Mouse (Mus musculus) heart, postnatal 0 days (tissue): ENCODE results near the gene Urb1. TPM values are rescaled to one million over a fixed set of nuclear protein-coding genes. Genes with fewer than 3 reads are reported as not detected.

Source experiments
- ATAC-seq: fragments of 200-750 bp; cut with Nextera tagmentation; 2 replicates; pipeline ENCODE4 v1.8.0; 2017; ENCODE audit warnings: low read depth, moderate number of reproducible peaks, moderate library complexity; ENCODE audit not compliant: insufficient read depth
- DNase-seq: peaks from one replicate; pipeline ENCODE4 v3.0.0-alpha.2; 2016; ENCODE audit warnings: low spot score
- H3K27ac ChIP-seq: fragments of 300-500 bp; sonication (generic); 2 replicates; pipeline ENCODE4 v1.5.1; 2014; ENCODE audit warnings: low read depth, mild to moderate bottlenecking
- H3K27me3 ChIP-seq: fragments of 300-500 bp; sonication (generic); 2 replicates; pipeline ENCODE4 v1.6.1; 2014; ENCODE audit warnings: low read length, mixed read lengths; ENCODE audit not compliant: control insufficient read depth, insufficient read depth
- H3K36me3 ChIP-seq: fragments of 300-500 bp; sonication (generic); replicated peaks from 2 replicates; pipeline ENCODE4 v1.6.1; 2014; ENCODE audit warnings: low read length, mixed read lengths; ENCODE audit not compliant: control insufficient read depth, insufficient read depth
- H3K4me1 ChIP-seq: fragments of 300-500 bp; sonication (generic); 2 replicates; pipeline ENCODE4 v1.6.1; 2014; ENCODE audit warnings: antibody characterized with exemption; ENCODE audit not compliant: control insufficient read depth, insufficient read depth
- H3K4me2 ChIP-seq: fragments of 300-500 bp; sonication (generic); 2 replicates; pipeline ENCODE4 v1.6.1; 2014; ENCODE audit warnings: low read depth, mild to moderate bottlenecking, low read length, moderate library complexity
- H3K4me3 ChIP-seq: fragments of 300-500 bp; sonication (generic); 2 replicates; pipeline ENCODE4 v1.5.1; 2014; ENCODE audit warnings: low read depth, low read length
- H3K9ac ChIP-seq: fragments of 300-500 bp; sonication (generic); replicated peaks from 2 replicates; pipeline ENCODE4 v1.6.1; 2014; ENCODE audit warnings: low read depth, low read length, mixed read lengths
- H3K9me3 ChIP-seq: fragments of 300-500 bp; sonication (generic); replicated peaks from 2 replicates; pipeline ENCODE4 v1.6.1; 2016; ENCODE audit warnings: low read length; ENCODE audit not compliant: control insufficient read depth
- CTCF ChIP-seq: IDR thresholded peaks from 2 replicates; pipeline ENCODE4 v1.5.1; 2016; ENCODE audit warnings: antibody characterized with exemption, control low read depth, low read depth
- EP300 ChIP-seq: IDR thresholded peaks from 2 replicates; pipeline ENCODE4 v1.6.1; 2016; ENCODE audit warnings: antibody characterized with exemption, low read depth
- WGBS: fragments of 180-500 bp; shearing (Covaris S2); extraction: QIAGEN DNeasy Blood & Tissue Kit; methylation state at CpG from one replicate; pipeline ENCODE4 v1.1.7; 2014; 5-methylcytosine and 5-hydroxymethylcytosine counted together
- polyA plus RNA-seq: library from polyadenylated mRNA; unstranded; fragments of >200 nt; fragmentation: Nextera tagmentation; extraction: Ambion mirVana; gene quantifications from 2 replicates; pipeline ENCODE4 v1.2.1, GENCODE M21; 2015
- total RNA-seq: library from RNA; depleted of rRNA; stranded (reverse); fragments of >200 nt; gene quantifications from 2 replicates; pipeline ENCODE4 v1.2.3, GENCODE M21; 2014; ENCODE audit warnings: low replicate concordance; rRNA removed

The Urb1 gene
- total and polyA plus RNA-seq, 2 experiments from 2014 or later: 3.0 to 8.7 TPM

GRCm38 (mm10) chr16:90704161-90704825 lies 105.9 kb downstream of the Urb1 start:
- Histone ChIP-seq H3K4me3 (no peak overlapping the region), H3K9me3 (no peaks in the 10 kb centered on the region), H3K27me3 (no peaks in the 10 kb centered on the region), H3K36me3 (no peaks in the 10 kb centered on the region), H3K9ac (no peak overlapping the region), H3K4me2 (no peak overlapping the region), H3K27ac (no peak overlapping the region), H3K4me1 (0 out of 2 replicates have a peak, but pooled peaks cover 14% of the 10 kb centered on the region)
- ATAC-seq (no peak), DNase-seq (no peak)
- TF ChIP-seq CTCF: no peak
- no peak for TF ChIP-seq EP300
- 69% methylated on average over 13 of the region's 13 CpGs for WGBS

- Histone ChIP-seq H3K9ac (no peak overlapping the region), H3K36me3 (no peaks in the 10 kb centered on the region), H3K4me3 (no peak overlapping the region), H3K4me2 (no peak overlapping the region), H3K9me3 (no peaks in the 10 kb centered on the region), H3K27ac (no peak overlapping the region), H3K4me1 (0 out of 2 replicates have a peak, but pooled peaks cover 14% of the 10 kb centered on the region), H3K27me3 (no peaks in the 10 kb centered on the region)
- ATAC-seq (no peak), DNase-seq (no peak)
- TF ChIP-seq EP300 (no peak), CTCF (no peak)
- WGBS: 3% methylated on average over 1 of the region's 1 CpGs
Measured at GRCm38 (mm10) chr16:90703646-90704045, 106.6 kb downstream of the Urb1 start.

DNA sequence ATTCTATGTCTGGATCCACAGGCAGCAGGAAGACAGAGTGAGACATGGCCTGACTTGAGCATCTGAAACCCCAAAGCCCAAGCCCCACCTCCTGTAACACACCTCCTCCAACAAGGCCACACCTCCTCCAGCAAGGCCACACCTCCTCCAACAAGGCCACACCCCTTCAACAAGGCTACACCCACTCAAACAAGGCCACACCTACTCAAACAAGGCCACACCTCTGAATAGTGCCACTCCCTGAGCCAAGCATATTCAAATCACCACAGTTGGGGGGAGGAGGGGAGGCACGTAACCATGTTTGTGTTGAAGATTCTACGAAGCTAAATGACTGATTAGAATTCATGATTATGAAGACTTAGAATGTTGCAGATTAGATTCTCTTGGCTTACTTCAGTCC lies 108.7 kb downstream of the Urb1 start:
- no peak for ATAC-seq
- no peak for DNase-seq
- H3K4me1 ChIP-seq: 0 out of 2 replicates have a peak, but pooled peaks cover 13% of the 10 kb centered on the region
- no peak overlapping the region for H3K4me3 ChIP-seq
- H3K4me2 ChIP-seq: no peak overlapping the region
- no peaks in the 10 kb centered on the region for H3K36me3 ChIP-seq
- H3K9ac ChIP-seq: no peak overlapping the region
- H3K27ac ChIP-seq: no peak overlapping the region
- WGBS: 90% methylated on average over 2 of the region's 2 CpGs
- H3K27me3 ChIP-seq: no peaks in the 10 kb centered on the region
- TF ChIP-seq CTCF (no peak), EP300 (no peak)
- no peaks in the 10 kb centered on the region for H3K9me3 ChIP-seq

Other genes with a start within 250 kb of the Urb1 start
- gene Mis18a, start 83.0 kb downstream of the Urb1 start, total RNA-seq: 10.6 and 21.2 TPM in 2 replicates
- gene Mis18a, start 83.0 kb downstream of the Urb1 start, polyA plus RNA-seq: 13.2 and 14.5 TPM in 2 replicates
- gene Mrap, start 72.2 kb downstream of the Urb1 start, total RNA-seq: 57.5 and 68.0 TPM in 2 replicates
- 47.8 and 49.8 TPM in 2 replicates for gene Mrap, start 72.2 kb downstream of the Urb1 start, polyA plus RNA-seq
- gene Eva1c, start 16.3 kb upstream of the Urb1 start, total RNA-seq: 3.2 and 11.4 TPM in 2 replicates
- 1.1 and 1.7 TPM in 2 replicates for gene Eva1c, start 16.3 kb upstream of the Urb1 start, polyA plus RNA-seq
- 7.1 and 22.1 TPM in 2 replicates for gene Cfap298, start 124.7 kb upstream of the Urb1 start, total RNA-seq
- 39.6 and 45.4 TPM in 2 replicates for gene Cfap298, start 124.7 kb upstream of the Urb1 start, polyA plus RNA-seq
- gene Synj1, start 200.9 kb upstream of the Urb1 start, total RNA-seq: 11.8 and 19.3 TPM in 2 replicates
- 6.6 and 8.5 TPM in 2 replicates for gene Synj1, start 200.9 kb upstream of the Urb1 start, polyA plus RNA-seq
- 30.6 and 33.8 TPM in 2 replicates for gene Paxbp1, start 234.1 kb upstream of the Urb1 start, total RNA-seq
- 18.8 and 19.0 TPM in 2 replicates for gene Paxbp1, start 234.1 kb upstream of the Urb1 start, polyA plus RNA-seq